Mouse (Mus musculus) gastrocnemius, adult 2 months (tissue): ENCODE data around the gene Hoxa5. TPM values are rescaled to one million over a fixed set of nuclear protein-coding genes. Genes with fewer than 3 reads are reported as not detected.

Source experiments
- DNase-seq: peaks from one replicate; pipeline ENCODE4 v3.0.0; 2022
- H3K27ac ChIP-seq: fragments of 200-600 bp; 2 replicates; pipeline ENCODE4 v1.8.1; 2022; ENCODE audit warnings: mild to moderate bottlenecking
- H3K4me3 ChIP-seq: fragments of 200-600 bp; 2 replicates; pipeline ENCODE4 v1.8.1; 2022; ENCODE audit warnings: mild to moderate bottlenecking, moderate library complexity
- CTCF ChIP-seq: fragments of 200-600 bp; IDR thresholded peaks from 2 replicates; pipeline ENCODE4 v1.8.1; 2022; ENCODE audit warnings: antibody characterized with exemption, mild to moderate bottlenecking, moderate library complexity
- intact Hi-C: fragments of 180-260 bp; cut with DNase I; formaldehyde crosslinking; loops from one replicate; pipeline ENCODE4 v1.15.1; 2025
- total RNA-seq, 2 experiments: library from RNA; stranded (reverse); gene quantifications; 2 replicates each; pipeline ENCODE4 v1.2.3; 2021

The Hoxa5 gene
- total RNA-seq, 2 experiments from 2014 or later: 2.2 to 2.9 TPM

GRCm38 (mm10) chr6:52171331-52171730 is 33.1 kb downstream of the Hoxa5 start:
- no peak for TF ChIP-seq CTCF
- intact Hi-C loops: no loop called here
- DNase-seq: no peak
- Histone ChIP-seq H3K27ac (peak overlapping the region; percentile 41; the same call in 1 of the 2 replicates), H3K4me3 (no peak overlapping the region)

- DNase-seq: no peak
- TF ChIP-seq CTCF: no peak
- peak overlapping the region; percentile 41 for H3K27ac ChIP-seq
- peak overlapping the region; percentile 36; the same call in 1 of the 2 replicates for H3K4me3 ChIP-seq
- intact Hi-C loops: no loop called here
These were observed 33.5 kb downstream of the Hoxa5 start for GRCm38 (mm10) chr6:52170898-52171223.

GRCm38 (mm10) chr6:52170166-52170897 is 34.1 kb downstream of the Hoxa5 start:
- Histone ChIP-seq H3K4me3 (peak overlapping the region; percentile 36), H3K27ac (peak overlapping the region; percentile 41)
- intact Hi-C loops: no loop called here
- no peak for DNase-seq
- TF ChIP-seq CTCF: no peak

GRCm38 (mm10) chr6:52169499-52170165 is 34.8 kb downstream of the Hoxa5 start:
- DNase-seq: no peak
- Histone ChIP-seq H3K27ac (no peak overlapping the region), H3K4me3 (no peak overlapping the region; the same call in 1 of the 2 replicates)
- intact Hi-C loops: no loop called here
- TF ChIP-seq CTCF: no peak

GRCm38 (mm10) chr6:52168191-52169055 is 36.0 kb downstream of the Hoxa5 start:
- Histone ChIP-seq H3K27ac (peak overlapping the region; percentile 0; the same call in 1 of the 2 replicates), H3K4me3 (peak overlapping the region; percentile 51)
- peak; percentile 79 for DNase-seq
- intact Hi-C loops: no loop called here
- no peak for TF ChIP-seq CTCF

GRCm38 (mm10) chr6:52167736-52168161 is 36.6 kb downstream of the Hoxa5 start:
- Histone ChIP-seq H3K4me3 (no peak overlapping the region), H3K27ac (no peak overlapping the region)
- DNase-seq: no peak
- no peak for TF ChIP-seq CTCF
- intact Hi-C loops: no loop called here

GRCm38 (mm10) chr6:52167176-52167575 is 37.2 kb downstream of the Hoxa5 start:
- TF ChIP-seq CTCF: no peak
- intact Hi-C loops: no loop called here
- Histone ChIP-seq H3K27ac (no peak overlapping the region), H3K4me3 (no peak overlapping the region)
- no peak for DNase-seq

- intact Hi-C loops: no loop called here
- no peak overlapping the region for H3K4me3 ChIP-seq
- H3K27ac ChIP-seq: no peak overlapping the region
- no peak for TF ChIP-seq CTCF
- no peak for DNase-seq
These were observed 37.8 kb downstream of the Hoxa5 start for GRCm38 (mm10) chr6:52166431-52167077.

GRCm38 (mm10) chr6:52165441-52166370 is 38.7 kb downstream of the Hoxa5 start:
- TF ChIP-seq CTCF: no peak
- peak; percentile 42 for DNase-seq
- intact Hi-C loops: no loop called here
- H3K27ac ChIP-seq: peak overlapping the region; percentile 20; the same call in 1 of the 2 replicates
- H3K4me3 ChIP-seq: peak overlapping the region; percentile 69

GRCm38 (mm10) chr6:52164626-52165440 is 39.6 kb downstream of the Hoxa5 start, which contains the start of gene Hoxa2:
Gene Hoxa2, minus strand, starts transcription at chr6:52164831.
- TF ChIP-seq CTCF: no peak
- Histone ChIP-seq H3K27ac (peak within 1 kb of the TSS; percentile 78), H3K4me3 (peak within 1 kb of the TSS; percentile 69)
- intact Hi-C loops: loop anchor here (5.0 kb wide), 1 partner anchor 32 kb away; no protein-coding TSS in a partner anchor
- DNase-seq: no peak
